Mouse (Mus musculus): ENCODE results near the gene Jarid2.
"Not testable (repeated sequence)": the region's sequence is repeated elsewhere in the genome, so short reads cannot be mapped to it uniquely, and the experiment has no call there.

Jarid2 gene

DNA sequence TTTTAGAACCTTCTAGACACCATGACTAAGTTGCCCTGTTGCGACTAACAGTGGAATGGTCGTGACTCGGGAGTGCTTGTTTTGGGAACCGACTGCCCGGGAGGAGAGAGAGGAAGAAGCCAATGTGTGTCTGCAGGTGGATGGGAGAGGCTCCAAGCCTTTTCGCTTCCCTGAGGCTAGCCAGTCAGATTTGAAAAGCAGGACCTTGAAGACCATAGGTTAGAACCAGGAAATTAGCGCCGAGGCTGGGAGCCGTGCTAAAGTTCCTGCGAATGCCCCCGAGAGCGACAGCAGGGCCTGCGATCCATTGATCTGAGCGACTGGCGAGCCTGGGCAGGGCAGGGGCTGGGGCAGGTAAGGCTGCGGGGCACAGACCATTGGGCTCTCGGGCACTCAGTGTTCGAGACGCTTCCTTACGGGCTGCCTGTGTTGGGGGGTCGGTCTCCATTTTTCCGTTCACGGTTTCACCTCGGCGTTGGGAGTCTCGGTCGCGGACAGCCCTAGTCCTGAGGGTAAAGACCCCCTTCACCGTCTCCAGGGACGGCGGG is at the start of gene Jarid2:
TSS of gene Jarid2 (plus strand) at position 51 of the 548 bp plus-strand sequence.
- peak; percentile 34 for DNase-seq

DNA sequence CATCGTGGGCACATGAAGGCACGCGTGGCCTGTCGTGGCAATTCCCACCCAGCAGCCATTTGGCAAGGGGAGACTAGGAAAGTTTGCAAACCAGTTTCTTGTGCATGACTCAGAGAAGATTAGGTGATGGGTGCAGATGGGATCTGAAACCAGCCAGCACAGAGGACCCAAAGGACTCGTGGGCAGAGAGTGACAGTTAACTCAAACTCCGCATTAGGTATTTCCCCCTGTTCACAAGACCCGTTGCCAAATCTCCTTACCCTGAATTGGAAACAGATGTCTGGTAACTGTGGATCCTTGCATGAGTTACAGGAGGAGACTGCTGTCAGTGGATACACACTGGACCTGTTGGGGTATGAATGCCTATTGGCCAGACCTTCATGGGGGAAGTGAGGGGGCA is 48.2 kb upstream of the Jarid2 start:
- DNase-seq, result no peak

- DNase-seq, result no peak
Observed at GRCm38 (mm10) chr13:44688140-44688539, 41.1 kb upstream of the Jarid2 start.

GRCm38 (mm10) chr13:44697628-44698027 is 31.6 kb upstream of the Jarid2 start:
- DNase-seq, result no peak

- no peak for DNase-seq
Observed at GRCm38 (mm10) chr13:44704036-44704801, 25.1 kb upstream of the Jarid2 start.

DNA sequence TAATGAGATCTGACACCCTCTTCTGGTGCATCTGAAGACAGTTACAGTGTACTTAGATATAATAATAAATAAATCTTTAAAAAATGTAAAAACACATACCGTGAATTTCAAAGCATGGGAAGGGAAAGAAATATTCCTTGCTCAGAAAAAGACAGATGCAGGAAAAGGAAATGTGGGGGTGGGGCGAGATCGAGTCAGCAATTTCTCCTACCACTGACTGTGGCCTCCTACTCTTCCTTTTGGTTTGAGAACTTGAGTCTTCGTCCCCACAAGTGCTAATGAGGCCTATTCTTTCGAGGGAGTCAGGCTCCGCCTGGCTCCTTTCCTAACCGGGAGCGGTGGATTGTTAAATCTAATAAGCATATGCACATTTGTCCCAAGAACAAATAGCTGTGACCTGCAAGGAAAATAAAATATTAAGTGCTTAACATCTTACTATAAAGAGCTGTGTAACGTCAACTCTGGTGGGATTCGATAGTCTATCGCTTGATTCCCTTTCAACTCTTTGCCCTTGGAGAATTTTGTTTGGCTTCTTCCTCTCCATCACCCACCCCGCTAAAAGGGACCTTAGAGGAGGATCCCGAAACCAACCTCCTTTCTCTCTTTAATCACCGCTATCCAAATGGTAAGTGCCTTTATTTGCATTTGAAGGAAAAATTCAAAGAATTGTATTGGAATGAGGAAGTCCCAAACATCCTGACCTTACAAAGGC is 24.1 kb upstream of the Jarid2 start:
- no peak for DNase-seq

DNA sequence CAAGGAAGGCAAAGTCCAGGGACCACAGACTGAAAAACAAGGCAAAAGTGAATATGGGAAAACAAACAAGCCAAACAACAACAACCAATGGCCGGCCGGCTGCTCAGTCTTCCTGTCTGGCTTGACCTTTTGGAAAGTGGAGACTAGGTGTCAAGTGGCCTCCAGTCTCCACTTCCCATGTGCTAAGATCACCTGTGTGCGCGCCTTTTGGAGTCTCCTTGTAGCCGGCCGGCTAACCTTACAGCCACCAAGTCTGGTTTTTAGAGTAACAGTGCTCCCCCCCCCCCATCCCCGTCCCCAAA is 23.6 kb upstream of the Jarid2 start:
- DNase-seq, result no peak

- no peak for DNase-seq
Observed at GRCm38 (mm10) chr13:44706206-44706915, 22.9 kb upstream of the Jarid2 start.

DNA sequence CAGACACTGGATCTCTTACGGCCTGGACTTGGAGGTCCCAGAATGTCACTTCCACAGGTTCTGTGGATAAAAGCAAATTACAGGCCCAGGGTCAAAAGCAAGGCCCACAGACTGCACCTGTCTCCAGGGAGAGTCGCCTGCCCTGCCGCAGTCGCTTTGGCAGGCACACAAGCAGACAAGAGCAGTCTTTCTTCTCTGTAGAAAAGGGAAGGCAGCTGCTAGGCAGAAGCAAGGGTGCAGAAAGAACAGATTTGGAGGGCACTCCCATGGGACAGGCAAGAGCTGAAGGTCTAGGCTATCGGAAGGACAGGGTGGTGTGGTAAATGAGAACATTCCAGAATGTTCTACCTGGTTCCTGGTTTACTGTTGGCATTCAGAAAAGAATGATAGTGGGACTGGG is 22.1 kb upstream of the Jarid2 start:
- no peak for DNase-seq

DNA sequence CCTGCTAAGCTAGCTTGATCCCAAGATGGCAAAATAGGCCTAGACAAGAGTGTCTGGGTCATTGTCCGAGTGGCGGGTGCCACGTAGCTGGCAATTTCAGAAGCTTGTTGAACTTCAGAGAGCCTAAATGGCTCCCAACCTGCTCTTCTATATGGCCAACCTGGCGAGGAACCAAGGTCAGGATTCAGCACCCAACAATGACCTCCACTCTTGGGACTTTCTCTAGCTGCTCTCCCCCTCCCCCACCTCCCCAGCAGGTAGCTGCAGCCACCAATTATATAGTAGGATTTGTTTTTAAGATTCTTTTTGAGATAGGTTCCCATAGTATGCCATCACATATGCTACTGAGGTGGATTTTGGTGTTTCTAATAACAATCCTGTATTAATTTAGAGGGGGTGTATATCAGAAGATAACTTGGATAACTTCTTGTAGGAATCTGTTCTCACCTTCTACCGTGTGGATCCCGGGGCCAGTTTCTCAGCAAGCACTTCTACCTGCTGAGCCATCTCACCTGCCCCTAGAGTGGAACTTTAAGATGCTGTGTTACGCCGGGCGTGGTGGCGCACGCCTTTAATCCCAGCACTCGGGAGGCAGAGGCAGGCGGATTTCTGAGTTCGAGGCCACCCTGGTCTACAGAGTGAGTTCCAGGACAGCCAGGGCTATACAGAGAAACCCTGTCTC is 20.8 kb upstream of the Jarid2 start:
- DNase-seq, result no peak

DNA sequence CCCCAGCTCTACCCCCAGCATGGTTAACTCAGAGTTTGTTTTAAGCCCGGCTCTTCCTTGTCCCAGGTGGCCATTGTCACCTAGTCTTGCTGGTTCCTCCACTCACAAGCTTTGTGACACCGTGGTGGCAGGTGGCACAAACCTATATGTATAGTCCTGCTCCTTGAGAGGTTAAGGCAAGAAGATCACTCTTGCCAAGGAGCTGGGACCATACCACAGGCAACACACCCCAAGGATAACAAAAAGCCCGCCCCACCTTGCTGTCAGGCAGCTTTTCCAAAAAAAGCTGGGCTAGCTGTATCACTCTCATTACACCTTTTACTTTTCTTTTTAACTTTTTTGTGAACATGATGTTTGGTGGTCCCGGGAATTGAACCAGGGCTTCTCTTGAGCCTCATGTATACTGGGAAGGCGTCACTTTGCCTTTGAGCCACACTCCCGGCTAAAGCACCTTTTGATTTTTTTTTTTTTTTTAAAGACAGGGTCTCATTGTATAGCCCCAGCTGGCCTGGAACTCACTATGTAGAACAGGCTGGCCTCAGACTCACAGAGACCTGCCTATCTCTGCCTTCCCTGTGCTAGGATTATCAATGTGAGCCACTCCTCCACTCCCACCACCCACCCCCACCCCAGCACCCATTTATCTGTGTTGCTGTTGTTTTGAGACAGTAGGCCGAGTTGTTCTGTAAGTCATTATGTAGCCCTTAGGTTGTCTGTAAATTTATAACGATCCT is 19.4 kb upstream of the Jarid2 start:
- no peak for DNase-seq

GRCm38 (mm10) chr13:44711062-44711461 is 18.2 kb upstream of the Jarid2 start:
- no peak for DNase-seq

- no peak for DNase-seq
Observed at GRCm38 (mm10) chr13:44711882-44712281, 17.4 kb upstream of the Jarid2 start.

- DNase-seq, result no peak
Observed at GRCm38 (mm10) chr13:44715187-44715885, 13.9 kb upstream of the Jarid2 start.

- no peak for DNase-seq
Observed at GRCm38 (mm10) chr13:44717838-44718237, 11.4 kb upstream of the Jarid2 start.

DNA sequence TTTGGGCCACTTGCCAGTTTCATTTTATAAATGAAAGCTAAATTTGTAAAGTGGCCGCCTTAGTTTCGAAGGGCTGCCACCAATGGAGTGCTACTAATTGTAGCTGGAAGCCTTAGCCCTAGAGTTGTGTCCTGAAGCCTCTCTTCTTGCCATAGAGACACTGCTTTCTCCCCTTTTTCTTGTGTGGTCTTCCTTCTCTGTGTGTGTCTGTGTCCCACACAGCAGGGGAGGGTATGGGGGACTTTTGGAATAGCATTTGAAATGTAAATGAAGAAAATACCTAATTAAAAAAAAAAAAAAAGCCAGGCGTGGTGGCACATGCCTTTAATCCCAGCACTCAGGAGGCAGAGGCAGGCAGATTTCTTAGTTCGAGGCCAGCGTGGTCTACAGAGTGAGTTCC is 10.8 kb upstream of the Jarid2 start:
- DNase-seq, result not testable (repeated sequence)

- DNase-seq, result no peak
Observed at GRCm38 (mm10) chr13:44720094-44720493, 9.2 kb upstream of the Jarid2 start.

- no peak for DNase-seq
Observed at GRCm38 (mm10) chr13:44721891-44722547, 7.3 kb upstream of the Jarid2 start.

- DNase-seq, result not testable (repeated sequence)
Observed at GRCm38 (mm10) chr13:44723522-44723921, 5.8 kb upstream of the Jarid2 start.

DNA sequence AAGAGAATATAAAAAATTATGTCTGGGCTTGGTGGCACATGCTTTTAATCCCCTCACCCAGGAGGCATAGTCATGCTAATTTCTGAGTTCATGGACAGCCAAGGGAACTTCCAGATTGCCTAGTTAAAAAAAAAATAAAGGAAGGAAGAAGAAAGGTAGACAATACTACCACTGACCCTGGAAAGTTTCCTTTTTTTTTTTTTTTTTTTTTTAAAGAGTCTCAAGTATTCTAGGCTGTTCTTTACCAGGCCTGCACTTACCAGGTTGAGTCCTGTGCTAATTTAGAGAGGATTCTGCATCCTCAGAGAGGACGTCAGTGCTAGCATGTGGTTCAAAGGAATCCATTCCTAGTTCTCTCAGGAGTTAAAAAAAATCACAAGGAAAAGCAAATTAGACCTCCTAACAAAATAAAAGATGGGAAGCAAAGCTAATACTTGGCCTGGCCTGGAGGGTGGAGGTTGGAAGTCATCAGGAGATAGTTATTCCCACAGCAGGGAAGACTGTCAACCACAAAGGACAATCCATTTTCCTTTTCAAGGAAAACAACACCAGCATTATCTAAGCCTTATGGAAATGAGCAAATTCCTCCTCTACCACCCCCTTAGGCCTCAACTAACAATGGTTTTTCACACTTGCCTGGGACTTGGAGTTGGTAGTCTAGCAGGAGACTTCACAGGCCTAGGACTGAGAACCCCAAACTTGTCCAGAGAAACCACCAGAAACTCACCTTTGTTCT is 961 bp upstream of the Jarid2 start:
- no peak for DNase-seq

All from lung, postnatal 36 days (tissue).